Mouse (Mus musculus) forebrain, postnatal 0 days (tissue): ENCODE measurements around the gene Slc7a5. TPM values are rescaled to one million over a fixed set of nuclear protein-coding genes. Genes with fewer than 3 reads are reported as not detected.

Experiments
- ATAC-seq: fragments of 200-750 bp; cut with Nextera tagmentation; 2 replicates; pipeline ENCODE4 v1.8.0; 2017; ENCODE audit warnings: mild to moderate bottlenecking, moderate library complexity
- DNase-seq: peaks from one replicate; pipeline ENCODE4 v3.0.0-alpha.2; 2015
- H3K27ac ChIP-seq: fragments of 300-500 bp; sonication (generic); 2 replicates; pipeline ENCODE4 v1.5.1; 2014; ENCODE audit warnings: low read depth, mild to moderate bottlenecking, antibody characterized with exemption, low read length, moderate library complexity, mixed read lengths
- H3K27me3 ChIP-seq: fragments of 300-500 bp; sonication (generic); 2 replicates; pipeline ENCODE4 v1.6.1; 2014; ENCODE audit warnings: mild to moderate bottlenecking, low read length, mixed read lengths; ENCODE audit not compliant: insufficient read depth
- H3K36me3 ChIP-seq: fragments of 300-500 bp; sonication (generic); 2 replicates; pipeline ENCODE4 v1.6.1; 2014; ENCODE audit warnings: mild to moderate bottlenecking, moderate library complexity; ENCODE audit not compliant: insufficient read depth
- H3K4me1 ChIP-seq: fragments of 300-500 bp; sonication (generic); 2 replicates; pipeline ENCODE4 v1.6.1; 2014; ENCODE audit warnings: antibody characterized with exemption; ENCODE audit not compliant: insufficient read depth
- H3K4me2 ChIP-seq: fragments of 300-500 bp; sonication (generic); 2 replicates; pipeline ENCODE4 v1.6.1; 2014; ENCODE audit warnings: low read depth, mild to moderate bottlenecking, moderate library complexity
- H3K4me3 ChIP-seq: fragments of 300-500 bp; sonication (generic); 2 replicates; pipeline ENCODE4 v1.5.1; 2014; ENCODE audit warnings: low read depth, low read length, mixed read lengths
- H3K9ac ChIP-seq: fragments of 300-500 bp; sonication (generic); 2 replicates; pipeline ENCODE4 v1.6.1; 2014; ENCODE audit warnings: mild to moderate bottlenecking
- H3K9me3 ChIP-seq: fragments of 300-500 bp; sonication (generic); 2 replicates; pipeline ENCODE4 v1.6.1; 2016; ENCODE audit warnings: low read length
- CTCF ChIP-seq: sonication (generic); IDR thresholded peaks from 2 replicates; pipeline ENCODE4 v1.5.1; 2016; ENCODE audit warnings: antibody characterized with exemption, control low read depth, low read depth
- WGBS: fragments of 180-500 bp; shearing (Covaris S2); extraction: QIAGEN DNeasy Blood & Tissue Kit; methylation state at CpG from one replicate; pipeline ENCODE4 v1.1.7; 2014; 5-methylcytosine and 5-hydroxymethylcytosine counted together
- polyA plus RNA-seq: library from polyadenylated mRNA; unstranded; fragments of >200 nt; fragmentation: Nextera tagmentation; extraction: Ambion mirVana; gene quantifications from 2 replicates; pipeline ENCODE4 v1.2.1, GENCODE M21; 2015
- total RNA-seq: library from RNA; depleted of rRNA; stranded (reverse); fragments of >200 nt; gene quantifications from 2 replicates; pipeline ENCODE4 v1.2.3, GENCODE M21; 2014

Gene Slc7a5
- total and polyA plus RNA-seq, 2 experiments from 2014 or later: 67.9 to 99.4 TPM

- Histone ChIP-seq H3K36me3 (no peaks in the 10 kb centered on the region; the same call in 1 of the 2 replicates), H3K9ac (no peak overlapping the region), H3K27me3 (no peaks in the 10 kb centered on the region), H3K4me1 (peaks cover 28% of the 10 kb centered on the region), H3K4me3 (no peak overlapping the region), H3K9me3 (no peaks in the 10 kb centered on the region), H3K27ac (no peak overlapping the region), H3K4me2 (peak overlapping the region; percentile 19; the same call in 1 of the 2 replicates)
- 57% methylated on average over 8 of the region's 8 CpGs for WGBS
- DNase-seq (no peak), ATAC-seq (no peak)
- TF ChIP-seq CTCF: no peak
These were observed 5.8 kb downstream of the Slc7a5 start for GRCm38 (mm10) chr8:121901498-121902236.

- Histone ChIP-seq H3K27ac (0 out of 2 replicates have a peak overlapping the region, but pooled peaks have one; percentile 87), H3K4me3 (no peak overlapping the region), H3K27me3 (no peaks in the 10 kb centered on the region), H3K9me3 (no peaks in the 10 kb centered on the region), H3K36me3 (peaks cover 15% of the 10 kb centered on the region), H3K4me2 (peak overlapping the region; percentile 39), H3K4me1 (peaks cover 19% of the 10 kb centered on the region), H3K9ac (no peak overlapping the region; the same call in 1 of the 2 replicates)
- WGBS: 66% methylated on average over 18 of the region's 18 CpGs
- DNase-seq (no peak), ATAC-seq (no peak)
- no peak for TF ChIP-seq CTCF
These were observed 8.1 kb downstream of the Slc7a5 start for GRCm38 (mm10) chr8:121899180-121900044.

GRCm38 (mm10) chr8:121898401-121898931 is 9.0 kb downstream of the Slc7a5 start:
- no peaks in the 10 kb centered on the region for H3K27me3 ChIP-seq
- H3K27ac ChIP-seq: peak overlapping the region; percentile 87
- peaks cover 19% of the 10 kb centered on the region for H3K4me1 ChIP-seq
- 7% methylated on average over 4 of the region's 4 CpGs for WGBS
- H3K36me3 ChIP-seq: peaks cover 16% of the 10 kb centered on the region
- peak; percentile 27; the same call in 1 of the 2 replicates for TF ChIP-seq CTCF
- H3K4me2 ChIP-seq: peak overlapping the region; percentile 39
- ATAC-seq: peak; percentile 94
- peak overlapping the region; percentile 43 for H3K9ac ChIP-seq
- DNase-seq: peak; percentile 79
- 0 out of 2 replicates have a peak overlapping the region, but pooled peaks have one; percentile 7 for H3K4me3 ChIP-seq
- no peaks in the 10 kb centered on the region for H3K9me3 ChIP-seq

- 0 out of 2 replicates have a peak overlapping the region, but pooled peaks have one; percentile 7 for H3K4me3 ChIP-seq
- 10% methylated on average over 7 of the region's 7 CpGs for WGBS
These were observed 9.6 kb downstream of the Slc7a5 start for GRCm38 (mm10) chr8:121897871-121898381.

GRCm38 (mm10) chr8:121897205-121897604 is 10.3 kb downstream of the Slc7a5 start:
- Histone ChIP-seq H3K27ac (peak overlapping the region; percentile 87; the same call in 1 of the 2 replicates), H3K9ac (peak overlapping the region; percentile 43; the same call in 1 of the 2 replicates), H3K4me2 (no peak overlapping the region), H3K27me3 (no peaks in the 10 kb centered on the region), H3K36me3 (peaks cover 16% of the 10 kb centered on the region), H3K9me3 (no peaks in the 10 kb centered on the region), H3K4me1 (peaks cover 19% of the 10 kb centered on the region), H3K4me3 (no peak overlapping the region)
- no peak for DNase-seq
- TF ChIP-seq CTCF: no peak
- ATAC-seq: no peak
- 88% methylated on average over 9 of the region's 9 CpGs for WGBS

More at GRCm38 (mm10) chr8:121897871-121898381, 9.6 kb downstream of the Slc7a5 start:
- TF ChIP-seq CTCF: no peak
- Histone ChIP-seq H3K9me3 (no peaks in the 10 kb centered on the region), H3K36me3 (peaks cover 16% of the 10 kb centered on the region), H3K9ac (peak overlapping the region; percentile 43), H3K4me2 (peak overlapping the region; percentile 39), H3K27me3 (no peaks in the 10 kb centered on the region), H3K27ac (peak overlapping the region; percentile 87), H3K4me1 (peaks cover 19% of the 10 kb centered on the region)
- ATAC-seq (peak; percentile 80), DNase-seq (peak; percentile 75)

- H3K36me3 ChIP-seq: peaks cover 16% of the 10 kb centered on the region
- no peak for TF ChIP-seq CTCF
- no peaks in the 10 kb centered on the region for H3K9me3 ChIP-seq
- H3K4me1 ChIP-seq: peaks cover 19% of the 10 kb centered on the region
- H3K4me2 ChIP-seq: no peak overlapping the region
- H3K4me3 ChIP-seq: no peak overlapping the region
- WGBS: 52% methylated on average over 12 of the region's 12 CpGs
- DNase-seq (no peak), ATAC-seq (no peak)
- no peak overlapping the region for H3K27ac ChIP-seq
- no peaks in the 10 kb centered on the region for H3K27me3 ChIP-seq
- no peak overlapping the region for H3K9ac ChIP-seq
These were observed 10.9 kb downstream of the Slc7a5 start for GRCm38 (mm10) chr8:121896476-121897145.
